Mouse (Mus musculus): ENCODE data around the gene Plekha6. TPM values are rescaled to one million over a fixed set of nuclear protein-coding genes. Genes with fewer than 3 reads are reported as not detected.

Plekha6 gene
- polyA plus RNA-seq (2017; shearing (Covaris generic)): 0.91 TPM

GRCm38 (mm10) chr1:133163820-133164431 is at the start of gene Plekha6:
Gene Plekha6, plus strand, starts transcription at chr1:133164210.

GRCm38 (mm10) chr1:133130638-133131560 is 33.1 kb upstream of the Plekha6 start, which contains the start of gene Ppp1r15b:
Gene Ppp1r15b, plus strand, starts transcription at chr1:133131143.

GRCm38 (mm10) chr1:133309652-133310267 is 145.8 kb downstream of the Plekha6 start, which contains the start of gene Golt1a:
Gene Golt1a, plus strand, starts transcription at chr1:133309800.

GRCm38 (mm10) chr1:133321267-133321925 is 157.4 kb downstream of the Plekha6 start, which contains the start of gene Kiss1:
Gene Kiss1, plus strand, starts transcription at chr1:133321875.

GRCm38 (mm10) chr1:133350210-133350609 is 186.2 kb downstream of the Plekha6 start, which contains the start of gene Ren1:
Gene Ren1, plus strand, starts transcription at chr1:133350510.

Other genes starting within 250 kb of the Plekha6 start
- gene Mdm4, start 133.6 kb upstream of the Plekha6 start, polyA plus RNA-seq (2017; shearing (Covaris generic)): 96.8 TPM
- 0.64 TPM for gene Pik3c2b, start 118.5 kb upstream of the Plekha6 start, polyA plus RNA-seq (2017; shearing (Covaris generic))
- gene Ppp1r15b, start 33.1 kb upstream of the Plekha6 start, polyA plus RNA-seq (2017; shearing (Covaris generic)): 60.0 TPM
- gene Golt1a, start 145.6 kb downstream of the Plekha6 start, polyA plus RNA-seq (2017; shearing (Covaris generic)): not detected
- not detected for gene Kiss1, start 157.7 kb downstream of the Plekha6 start, polyA plus RNA-seq (2017; shearing (Covaris generic))
- gene Ren1, start 186.3 kb downstream of the Plekha6 start, polyA plus RNA-seq (2017; shearing (Covaris generic)): not detected
- gene Etnk2, start 199.4 kb downstream of the Plekha6 start, polyA plus RNA-seq (2017; shearing (Covaris generic)): not detected